9 mouse cellular contexts compared by ENCODE assay signal in the genomic region with DNA sequence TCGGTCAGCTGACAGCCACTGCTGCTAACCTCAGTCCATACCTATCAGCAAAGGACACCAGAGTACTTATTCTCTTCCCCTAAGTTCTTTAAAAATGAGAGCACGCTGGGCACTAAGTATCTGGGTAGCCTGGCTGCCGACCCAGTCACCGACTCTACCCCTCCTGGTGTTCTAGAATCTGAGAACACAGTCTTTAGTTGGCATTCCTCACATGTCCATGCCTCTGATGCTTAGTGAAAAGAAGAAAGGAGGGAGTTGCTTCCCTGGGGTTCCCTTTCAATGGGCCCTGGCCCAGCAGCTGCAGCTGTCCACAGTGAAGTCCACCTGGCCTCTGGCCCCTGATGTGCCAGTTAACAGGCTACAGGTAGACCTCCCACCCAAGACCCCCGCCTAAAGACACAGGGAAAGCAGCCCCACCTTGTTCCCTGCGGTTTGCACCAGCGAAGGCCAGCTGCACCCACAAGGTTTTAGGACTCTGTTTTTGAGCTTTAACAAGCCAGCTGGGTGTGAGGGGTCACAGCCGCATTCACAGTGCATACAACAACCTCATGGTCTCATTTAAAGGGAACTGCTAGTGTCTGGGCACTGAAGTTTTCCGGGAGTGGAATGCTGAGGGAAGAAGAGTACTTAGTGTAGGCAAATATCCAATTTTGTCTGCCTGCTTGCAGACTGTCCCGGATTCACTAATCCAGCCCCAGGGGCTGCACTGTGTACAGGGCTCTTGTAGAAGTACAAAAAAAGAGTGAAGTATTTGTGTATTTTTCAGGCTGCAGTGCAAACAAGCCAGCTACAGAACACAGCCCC. TPM values are rescaled to one million over a fixed set of nuclear protein-coding genes. Genes with fewer than 3 reads are reported as not detected.
A peak's percentile ranks its signal among the peaks of the same experiment; 100 is the strongest.
DNase-seq lines count a peak whose midpoint lies in the region; ATAC-seq lines count a peak whose summit lies in the region.
"Had no signal": no experiment of that assay in that cellular context is flagged by ENCODE, and none has a peak within 500 bp of the region (broad histone marks: within the 10 kb centered on the region; RNA-seq: fewer than 3 reads in every experiment).

No protein-coding gene starts in this region.

- no peak overlapping the region; the same call in 1 of the 2 replicates for H3K4me3 ChIP-seq in lung, embryonic 16.5 days (ENCODE audit: low read length)
- H3K4me3 ChIP-seq in forebrain, embryonic 10.5 days, result peak overlapping the region; percentile 71
- peak overlapping the region; percentile 73 for H3K4me3 ChIP-seq in limb, embryonic 10.5 days
- 0 out of 2 replicates have a peak overlapping the region, but pooled peaks have one; percentile 55 for H3K4me3 ChIP-seq in stomach, embryonic 14.5 days (ENCODE audit: low read depth, low read length)
- H3K4me3 ChIP-seq: liver, embryonic 15.5 days had no signal

- H3K27ac ChIP-seq in lung, embryonic 16.5 days (ENCODE audit: low read length), result peak overlapping the region; percentile 43
- peak overlapping the region; percentile 98 for H3K27ac ChIP-seq in forebrain, embryonic 10.5 days
- H3K27ac ChIP-seq in limb, embryonic 10.5 days, result peak overlapping the region; percentile 98
- H3K27ac ChIP-seq in stomach, embryonic 14.5 days (ENCODE audit: low read length), result peak overlapping the region; percentile 95
- H3K27ac ChIP-seq: liver, embryonic 15.5 days had no signal

- H3K9ac ChIP-seq in lung, embryonic 16.5 days (ENCODE audit: low read length), result peak overlapping the region; percentile 49
- H3K9ac ChIP-seq in stomach, embryonic 14.5 days (replicated peaks; ENCODE audit: low read depth, low read length), result no peak overlapping the region
- H3K9ac ChIP-seq: liver, embryonic 15.5 days had no signal

- H3K4me1 ChIP-seq in lung, embryonic 16.5 days (replicated peaks; ENCODE audit: control insufficient read depth, insufficient read depth, low read length), result peaks cover 56% of the 10 kb centered on the region
- peaks cover 85% of the 10 kb centered on the region for H3K4me1 ChIP-seq in forebrain, embryonic 10.5 days
- H3K4me1 ChIP-seq in limb, embryonic 10.5 days, result peaks cover 80% of the 10 kb centered on the region
- peaks cover 28% of the 10 kb centered on the region for H3K4me1 ChIP-seq in stomach, embryonic 14.5 days (ENCODE audit: control insufficient read depth, insufficient read depth, low read length)

- 28% methylated on average over 10 of the region's 10 CpGs for WGBS in lung, embryonic 16.5 days
- 4% methylated on average over 10 of the region's 10 CpGs for WGBS in forebrain, embryonic 10.5 days
- 12% methylated on average over 10 of the region's 10 CpGs for WGBS in limb, embryonic 10.5 days
- WGBS in stomach, embryonic 14.5 days, result 23% methylated on average over 10 of the region's 10 CpGs

- no peak for DNase-seq in lung, postnatal 14 days
- DNase-seq in forebrain, embryonic 10.5 days (ENCODE audit: extremely low spot score, low spot score), result peak; percentile 58
- peak; percentile 54 for DNase-seq in limb, embryonic 10.5 days (ENCODE audit: low spot score)
- no peak for DNase-seq in thymus, postnatal 0 days (ENCODE audit: low spot score)
- DNase-seq in kidney, adult 8-10 months, result no peak
- no peak for DNase-seq in adrenal gland, adult (ENCODE audit: inconsistent age in 2 of 2, low spot score in 1 of 2)

- H3K9me3 ChIP-seq in lung, embryonic 16.5 days (ENCODE audit: control insufficient read depth, low read length), result no peaks in the 10 kb centered on the region
- H3K9me3 ChIP-seq in forebrain, embryonic 10.5 days, result no peaks in the 10 kb centered on the region
- H3K9me3 ChIP-seq in limb, embryonic 10.5 days (replicated peaks), result no peaks in the 10 kb centered on the region
- H3K9me3 ChIP-seq in stomach, embryonic 14.5 days (ENCODE audit: control insufficient read depth, low read depth, low read length), result no peaks in the 10 kb centered on the region
- H3K9me3 ChIP-seq: liver, embryonic 15.5 days had no signal

- H3K27me3 ChIP-seq in lung, embryonic 16.5 days (ENCODE audit: control insufficient read depth, insufficient read depth, low read depth, low read length), result peaks cover 39% of the 10 kb centered on the region
- H3K27me3 ChIP-seq in forebrain, embryonic 10.5 days (ENCODE audit: poor library complexity, severe bottlenecking), result peaks cover 32% of the 10 kb centered on the region
- no peaks in the 10 kb centered on the region for H3K27me3 ChIP-seq in limb, embryonic 10.5 days (ENCODE audit: low read depth, poor library complexity, severe bottlenecking)
- no peaks in the 10 kb centered on the region for H3K27me3 ChIP-seq in stomach, embryonic 14.5 days (ENCODE audit: control insufficient read depth, insufficient read depth, low read length)

- peak overlapping the region; percentile 92 for H3K4me2 ChIP-seq in lung, embryonic 16.5 days (ENCODE audit: low read depth, low read length)
- peak overlapping the region; percentile 88; the same call in 1 of the 2 replicates for H3K4me2 ChIP-seq in stomach, embryonic 14.5 days (replicated peaks; ENCODE audit: low read depth, low read length)
- H3K4me2 ChIP-seq: liver, embryonic 15.5 days had no signal

- H3K36me3 ChIP-seq in lung, embryonic 16.5 days (ENCODE audit: control insufficient read depth, insufficient read depth, low read length), result no peaks in the 10 kb centered on the region
- peaks cover 9% of the 10 kb centered on the region for H3K36me3 ChIP-seq in forebrain, embryonic 10.5 days (replicated peaks)
- H3K36me3 ChIP-seq in limb, embryonic 10.5 days, result 0 out of 2 replicates have a peak, but pooled peaks cover 2% of the 10 kb centered on the region
- no peaks in the 10 kb centered on the region for H3K36me3 ChIP-seq in stomach, embryonic 14.5 days (ENCODE audit: control insufficient read depth, insufficient read depth, low read length)
- H3K36me3 ChIP-seq: liver, embryonic 15.5 days had no signal

- ATAC-seq in lung, embryonic 16.5 days (ENCODE audit: low read depth), result no peak
- ATAC-seq in stomach, embryonic 14.5 days (ENCODE audit: insufficient number of reproducible peaks, insufficient read depth, low FRiP score, low read depth), result no peak

RNA-seq across cellular contexts. Expression of gene Gli2, which starts 3.4 kb away (rescaled TPM):
- polyA plus RNA-seq in lung, embryonic 16.5 days (2015; fragmentation: Nextera tagmentation; extraction: Ambion mirVana), result 5.6 and 6.3 TPM in 2 replicates
- 12.9 and 13.0 TPM in 2 replicates for polyA plus RNA-seq in forebrain, embryonic 10.5 days (2016; fragmentation: Nextera tagmentation; extraction: Ambion mirVana)
- 16.6 and 17.5 TPM in 2 replicates for polyA plus RNA-seq in limb, embryonic 10.5 days (2016; fragmentation: Nextera tagmentation; extraction: Ambion mirVana)
- polyA plus RNA-seq in stomach, embryonic 14.5 days (2014; fragmentation: Nextera tagmentation; extraction: Ambion mirVana), result 15.6 and 18.5 TPM in 2 replicates
- polyA plus RNA-seq in thymus, postnatal 0 days (2015; fragmentation: Nextera tagmentation; extraction: Ambion mirVana), result 0.66 and 0.68 TPM in 2 replicates

Comparison
In these comparisons a context has a peak if more than half of its experiments do, and no peak if none do; other contexts are left out.
1. H3K27ac ChIP-seq: peak in every context shown above with its lines; median percentile 98 in forebrain, embryonic 10.5 days; 98 in limb, embryonic 10.5 days; 95 in stomach, embryonic 14.5 days; 43 in lung, embryonic 16.5 days.
2. DNase-seq: peak in forebrain, embryonic 10.5 days (single experiment) and limb, embryonic 10.5 days (single experiment); none in lung, postnatal 14 days (single experiment), thymus, postnatal 0 days (single experiment), kidney, adult 8-10 months (0 of 2) and adrenal gland, adult (0 of 2).